Mouse (Mus musculus) bone marrow, adult 2 months (tissue): ENCODE data around the gene Dner. TPM values are rescaled to one million over a fixed set of nuclear protein-coding genes. Genes with fewer than 3 reads are reported as not detected.

Experiments used
- H3K27ac ChIP-seq: fragments of 200-500 bp; 2 replicates; pipeline ENCODE4 v1.5.1; 2012; ENCODE audit warnings: low read depth, mild to moderate bottlenecking, control low read depth, inconsistent platforms, low read length; ENCODE audit not compliant: control insufficient read depth, poor library complexity, insufficient read depth
- H3K4me1 ChIP-seq: fragments of 200-500 bp; 2 replicates; pipeline ENCODE4 v1.6.1; 2011; ENCODE audit warnings: low read length; ENCODE audit not compliant: control insufficient read depth, insufficient read depth
- H3K4me3 ChIP-seq: fragments of 200-500 bp; replicated peaks from 2 replicates; pipeline ENCODE3; 2011; ENCODE audit warnings: mild to moderate bottlenecking, low read depth, low read length, control low read depth; ENCODE audit not compliant: control insufficient read depth
- CTCF ChIP-seq: fragments of 200-500 bp; IDR thresholded peaks from 2 replicates; pipeline ENCODE4 v1.5.1; 2011; ENCODE audit warnings: low read length, control low read depth; ENCODE audit not compliant: control insufficient read depth, insufficient read depth
- POLR2A ChIP-seq: fragments of 200-500 bp; IDR thresholded peaks from 2 replicates; pipeline ENCODE4 v1.6.1; 2011; ENCODE audit warnings: low read depth, mild to moderate bottlenecking, control low read depth, low read length, borderline replicate concordance; ENCODE audit not compliant: control insufficient read depth
- WGBS: fragments of 180-500 bp; shearing (Covaris S2); methylation state at CpG from one replicate; pipeline ENCODE4 v1.1.7; 2018; 5-methylcytosine and 5-hydroxymethylcytosine counted together
- polyA plus RNA-seq: library from polyadenylated mRNA; stranded (reverse); fragments of >200 nt; gene quantifications from 2 replicates; pipeline ENCODE4 v1.2.4, GENCODE M21; 2011; ENCODE audit warnings: low replicate concordance; ENCODE audit not compliant: missing spikeins, insufficient read depth, insufficient read length

Gene Dner
- polyA plus RNA-seq, 1 experiment, result 0.70 TPM

DNA sequence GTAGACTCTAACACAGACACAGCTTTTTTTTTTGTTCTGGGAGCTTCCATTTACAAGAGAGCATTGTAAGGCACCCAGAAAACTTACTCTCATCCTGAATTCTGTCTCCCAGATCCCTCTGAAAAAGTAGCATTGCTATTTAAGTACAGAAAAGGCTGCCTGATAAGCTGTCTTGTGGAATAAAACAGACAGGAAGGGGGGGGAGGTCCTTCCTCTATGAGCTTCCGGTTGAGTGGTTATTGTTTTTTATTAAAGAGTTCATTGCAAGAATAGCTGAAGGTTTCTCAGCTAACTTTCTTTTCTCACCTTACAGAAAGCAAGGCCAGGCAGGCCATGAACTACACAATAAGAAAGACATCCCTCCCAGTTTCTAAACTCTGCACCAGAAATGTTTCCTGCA lies 77.9 kb downstream of the Dner start:
- no peak for TF ChIP-seq CTCF
- Histone ChIP-seq H3K27ac (no peak overlapping the region), H3K4me3 (no peak overlapping the region), H3K4me1 (no peaks in the 10 kb centered on the region)
- WGBS, result 3% methylated on average over 1 of the region's 1 CpGs

DNA sequence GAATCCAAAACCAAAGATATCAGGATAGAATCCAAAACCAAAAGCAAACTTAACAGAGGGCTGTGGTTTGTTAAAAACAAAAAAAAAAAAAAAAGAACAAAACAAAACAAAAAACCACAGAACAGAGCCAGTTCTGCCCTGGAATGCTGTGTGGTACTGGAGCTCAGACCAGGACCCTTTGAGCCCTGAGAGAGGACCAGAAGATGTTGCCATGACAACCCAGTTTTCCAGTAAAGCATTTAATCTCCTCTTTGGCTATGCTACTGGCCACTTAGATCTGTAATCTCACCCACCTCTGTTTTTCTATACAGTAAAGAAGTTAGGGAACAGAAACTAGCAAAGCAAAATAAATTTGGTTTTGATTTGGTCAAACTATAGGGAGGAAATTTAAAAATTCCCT lies 79.9 kb downstream of the Dner start:
- Histone ChIP-seq H3K4me3 (no peak overlapping the region), H3K4me1 (no peaks in the 10 kb centered on the region), H3K27ac (no peak overlapping the region)
- TF ChIP-seq CTCF (no peak), POLR2A (no peak)

- no peak overlapping the region for H3K4me3 ChIP-seq
- no peak for TF ChIP-seq CTCF
- no peak for TF ChIP-seq POLR2A
- no peak overlapping the region for H3K27ac ChIP-seq
- no peaks in the 10 kb centered on the region for H3K4me1 ChIP-seq
- WGBS, result 18% methylated on average over 7 of the region's 7 CpGs
These were observed 81.4 kb downstream of the Dner start for GRCm38 (mm10) chr1:84614596-84614995.

- WGBS, result 77% methylated on average over 8 of the region's 8 CpGs
- Histone ChIP-seq H3K4me1 (no peaks in the 10 kb centered on the region), H3K4me3 (no peak overlapping the region), H3K27ac (no peak overlapping the region)
- TF ChIP-seq POLR2A (no peak), CTCF (no peak)
These were observed 82.9 kb downstream of the Dner start for GRCm38 (mm10) chr1:84613119-84613518.

DNA sequence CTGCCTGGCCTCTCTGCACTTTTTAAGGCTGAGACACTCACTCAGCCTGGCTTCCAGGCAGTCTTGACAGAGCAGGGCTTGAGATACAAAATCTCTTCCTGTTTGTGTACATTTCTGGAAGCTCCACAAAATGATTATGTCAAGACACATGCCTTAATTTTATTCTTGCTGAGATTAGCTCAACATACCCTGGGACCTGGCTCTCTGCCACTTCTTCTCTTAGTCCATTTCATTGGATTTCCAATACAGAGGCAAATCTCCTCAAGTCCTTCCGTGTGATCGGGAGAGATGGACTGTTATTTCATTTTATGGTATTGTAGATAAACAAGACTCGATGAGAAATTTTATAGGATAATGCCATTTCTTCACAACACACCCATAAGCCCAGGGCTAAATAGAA lies 84.7 kb downstream of the Dner start:
- H3K27ac ChIP-seq, result no peak overlapping the region
- H3K4me3 ChIP-seq, result no peak overlapping the region
- H3K4me1 ChIP-seq, result no peaks in the 10 kb centered on the region
- 86% methylated on average over 3 of the region's 3 CpGs for WGBS
- no peak for TF ChIP-seq POLR2A

DNA sequence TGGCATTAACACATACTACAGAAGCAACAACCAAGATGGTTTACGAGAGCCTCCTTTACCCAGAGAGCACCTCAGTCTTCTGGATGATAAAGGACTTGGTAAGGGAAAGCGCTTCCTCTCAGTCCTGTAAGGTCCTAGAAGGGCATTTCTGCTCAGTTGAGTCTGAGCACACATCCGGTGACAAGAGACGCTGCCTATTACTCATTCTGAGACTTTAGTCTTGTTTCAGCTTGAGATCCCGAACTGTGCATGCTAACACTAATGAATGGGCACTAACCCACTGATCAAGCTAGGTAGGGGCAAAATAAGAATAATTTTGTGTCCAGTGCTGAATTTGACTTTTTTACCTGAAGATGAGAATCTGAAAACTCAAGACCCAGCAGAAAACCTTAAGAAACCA lies 97.0 kb downstream of the Dner start:
- WGBS, result 80% methylated on average over 5 of the region's 5 CpGs
- Histone ChIP-seq H3K27ac (no peak overlapping the region), H3K4me1 (no peaks in the 10 kb centered on the region), H3K4me3 (no peak overlapping the region)
- TF ChIP-seq POLR2A, result no peak
- no peak for TF ChIP-seq CTCF

- WGBS, result 66% methylated on average over 3 of the region's 3 CpGs
- TF ChIP-seq POLR2A (no peak), CTCF (no peak)
- no peak overlapping the region for H3K27ac ChIP-seq
- no peak overlapping the region for H3K4me3 ChIP-seq
- H3K4me1 ChIP-seq, result no peaks in the 10 kb centered on the region
These were observed 100.0 kb downstream of the Dner start for GRCm38 (mm10) chr1:84596023-84596422.

- no peak overlapping the region for H3K4me3 ChIP-seq
- H3K27ac ChIP-seq, result no peak overlapping the region
- H3K4me1 ChIP-seq, result no peaks in the 10 kb centered on the region
- TF ChIP-seq CTCF (no peak), POLR2A (no peak)
- 79% methylated on average over 3 of the region's 3 CpGs for WGBS
These were observed 103.6 kb downstream of the Dner start for GRCm38 (mm10) chr1:84592394-84592793.

DNA sequence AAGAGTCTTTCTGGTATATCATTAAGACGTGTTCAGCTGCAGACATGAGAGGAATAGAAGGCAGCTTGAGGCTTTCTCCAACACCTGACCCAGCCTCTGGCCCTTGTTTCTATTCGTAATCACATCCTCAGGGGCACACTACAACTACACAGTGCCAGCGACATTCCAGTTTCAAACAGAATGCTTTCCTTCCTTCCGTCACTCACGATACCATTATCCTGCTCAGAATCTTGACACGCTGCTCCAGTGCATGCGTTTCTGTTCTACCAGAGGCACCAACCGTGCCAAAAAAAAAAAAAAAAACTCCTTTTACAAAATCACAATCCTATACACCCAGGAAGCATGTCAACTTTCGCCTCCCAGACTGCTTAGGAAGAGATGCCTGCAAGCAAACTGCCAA lies 105.5 kb downstream of the Dner start:
- no peak overlapping the region for H3K27ac ChIP-seq
- H3K4me3 ChIP-seq, result no peak overlapping the region
- TF ChIP-seq CTCF (no peak), POLR2A (no peak)
- H3K4me1 ChIP-seq, result no peaks in the 10 kb centered on the region
- 76% methylated on average over 9 of the region's 9 CpGs for WGBS
